Mouse (Mus musculus) testis, adult 2 months (tissue): ENCODE data around the gene Arid2. TPM values are rescaled to one million over a fixed set of nuclear protein-coding genes. Genes with fewer than 3 reads are reported as not detected.
"Not testable (repeated sequence)": the region's sequence is repeated elsewhere in the genome, so short reads cannot be mapped to it uniquely, and the experiment has no call there.

Experiments
- H3K27ac ChIP-seq: fragments of 200-500 bp; 2 replicates; pipeline ENCODE4 v1.5.1; 2012; ENCODE audit warnings: low read depth, low read length; ENCODE audit not compliant: control insufficient read depth, insufficient read depth
- H3K27me3 ChIP-seq: fragments of 200-500 bp; 2 replicates; pipeline ENCODE4 v1.6.1; 2012; ENCODE audit warnings: mild to moderate bottlenecking, low read length, moderate library complexity; ENCODE audit not compliant: control insufficient read depth, insufficient read depth
- H3K36me3 ChIP-seq: fragments of 200-500 bp; 2 replicates; pipeline ENCODE4 v1.6.1; 2012; ENCODE audit warnings: mild to moderate bottlenecking, low read length; ENCODE audit not compliant: control insufficient read depth, insufficient read depth
- H3K4me1 ChIP-seq: fragments of 200-500 bp; 2 replicates; pipeline ENCODE4 v1.6.1; 2012; ENCODE audit warnings: low read length; ENCODE audit not compliant: control insufficient read depth, insufficient read depth
- H3K4me3 ChIP-seq: fragments of 200-500 bp; 2 replicates; pipeline ENCODE4 v1.5.1; 2012; ENCODE audit warnings: low read depth, mild to moderate bottlenecking, low read length, moderate library complexity, mixed read lengths; ENCODE audit not compliant: control insufficient read depth
- CTCF ChIP-seq: fragments of 200-500 bp; IDR thresholded peaks from 2 replicates; pipeline ENCODE4 v1.5.1; 2012; ENCODE audit warnings: low read depth, mild to moderate bottlenecking, inconsistent platforms, low read length, moderate library complexity; ENCODE audit not compliant: control insufficient read depth, insufficient read depth, insufficient replicate concordance
- POLR2A ChIP-seq: fragments of 200-500 bp; IDR thresholded peaks from 2 replicates; pipeline ENCODE4 v1.6.1; 2012; ENCODE audit warnings: low read depth, mild to moderate bottlenecking, inconsistent platforms, low read length, moderate library complexity; ENCODE audit not compliant: control insufficient read depth
- polyA plus RNA-seq: library from polyadenylated mRNA; depleted of rRNA; stranded (reverse); fragments of >200 nt; gene quantifications from 2 replicates; pipeline ENCODE4 v1.2.3, GENCODE M21; 2012; rRNA removed

Arid2 gene
- polyA plus RNA-seq, 1 experiment: 83.6 TPM

DNA sequence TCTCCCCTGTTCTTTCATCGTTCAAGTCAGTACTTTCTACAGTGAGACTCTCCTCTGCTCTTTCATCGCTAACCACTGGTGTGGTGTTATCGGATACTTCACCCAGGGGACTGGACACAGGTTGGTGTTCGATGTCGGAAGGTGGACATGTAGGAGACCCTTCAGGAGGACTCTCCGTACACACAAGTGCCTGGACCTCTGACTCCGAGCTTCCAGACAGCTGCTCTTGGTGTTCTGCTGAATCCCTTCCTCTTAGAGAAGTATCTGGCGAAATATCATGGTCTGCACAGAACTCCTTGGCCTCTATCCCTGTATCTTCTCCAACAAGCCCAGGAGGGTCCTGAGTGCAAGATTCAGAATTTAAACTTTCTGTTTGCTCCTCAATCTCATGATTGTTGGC is 132.6 kb downstream of the Arid2 start:
- TF ChIP-seq POLR2A (no peak), CTCF (no peak)
- Histone ChIP-seq H3K27me3 (no peaks in the 10 kb centered on the region), H3K27ac (no peak overlapping the region), H3K4me3 (no peak overlapping the region), H3K4me1 (no peaks in the 10 kb centered on the region), H3K36me3 (no peaks in the 10 kb centered on the region)

DNA sequence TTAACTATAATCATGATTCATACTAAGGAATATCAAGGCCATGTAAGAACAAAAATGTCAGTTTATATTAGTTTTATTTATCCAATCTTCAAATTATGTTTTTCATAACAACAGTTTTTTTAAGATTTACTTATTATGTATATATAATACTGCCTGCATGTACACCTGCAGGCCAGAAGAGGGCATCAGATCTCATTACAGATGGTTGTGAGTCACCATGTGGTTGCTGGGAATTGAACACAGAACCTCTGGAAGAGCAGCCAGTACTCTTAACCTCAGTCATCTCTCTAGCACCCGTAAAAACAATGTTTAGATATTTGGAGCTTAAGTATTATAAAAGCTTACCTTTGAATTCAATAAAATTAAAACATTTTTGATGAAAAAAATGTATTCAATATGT is 146.9 kb downstream of the Arid2 start:
- no peak for TF ChIP-seq CTCF
- TF ChIP-seq POLR2A: no peak
- Histone ChIP-seq H3K36me3 (no peaks in the 10 kb centered on the region), H3K4me3 (no peak overlapping the region), H3K4me1 (no peaks in the 10 kb centered on the region), H3K27me3 (no peaks in the 10 kb centered on the region), H3K27ac (no peak overlapping the region)

DNA sequence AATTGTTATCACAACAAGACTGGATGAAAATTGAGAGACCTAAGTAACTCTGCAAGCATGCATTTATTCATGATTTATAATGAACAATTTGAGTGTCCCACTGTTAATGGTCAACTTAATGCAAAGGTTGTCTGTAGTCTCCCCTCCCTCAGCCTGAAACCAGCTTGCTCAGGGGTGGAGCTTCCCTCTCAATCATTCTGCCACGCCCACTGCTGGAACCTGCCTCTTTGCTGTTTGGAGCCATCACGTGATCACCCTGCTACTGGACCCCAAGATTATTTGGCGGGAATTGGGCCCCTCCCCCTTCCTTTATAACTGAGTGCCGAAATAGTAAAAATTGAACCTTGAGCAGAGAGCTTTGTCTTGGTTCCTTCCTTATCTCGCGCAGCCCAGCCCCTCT is 154.2 kb downstream of the Arid2 start:
- not testable (repeated sequence) for H3K27ac ChIP-seq, H3K4me1 ChIP-seq, H3K27me3 ChIP-seq, H3K36me3 ChIP-seq, H3K4me3 ChIP-seq

DNA sequence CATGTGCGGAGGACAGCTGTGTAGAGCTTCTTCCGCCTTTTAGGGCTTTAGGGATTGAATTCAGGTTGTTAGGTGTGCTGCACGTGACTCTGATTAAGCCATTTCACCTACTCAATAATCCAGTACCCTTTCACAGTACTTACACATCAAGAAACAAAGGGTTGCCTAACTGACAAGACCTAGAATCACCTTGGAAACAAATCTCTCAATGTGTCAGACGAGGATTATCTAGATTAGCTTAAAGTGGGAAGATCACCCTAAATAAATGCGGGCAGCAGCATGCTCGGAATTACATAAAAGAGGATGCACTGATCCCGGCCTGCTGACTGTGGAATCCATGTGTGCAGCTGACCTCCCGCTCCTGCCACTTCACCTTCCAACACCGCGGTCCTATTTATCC is 159.5 kb downstream of the Arid2 start:
- Histone ChIP-seq H3K36me3 (no peaks in the 10 kb centered on the region), H3K27me3 (no peaks in the 10 kb centered on the region), H3K4me3 (no peak overlapping the region), H3K4me1 (no peaks in the 10 kb centered on the region), H3K27ac (no peak overlapping the region)
- no peak for TF ChIP-seq CTCF
- no peak for TF ChIP-seq POLR2A

DNA sequence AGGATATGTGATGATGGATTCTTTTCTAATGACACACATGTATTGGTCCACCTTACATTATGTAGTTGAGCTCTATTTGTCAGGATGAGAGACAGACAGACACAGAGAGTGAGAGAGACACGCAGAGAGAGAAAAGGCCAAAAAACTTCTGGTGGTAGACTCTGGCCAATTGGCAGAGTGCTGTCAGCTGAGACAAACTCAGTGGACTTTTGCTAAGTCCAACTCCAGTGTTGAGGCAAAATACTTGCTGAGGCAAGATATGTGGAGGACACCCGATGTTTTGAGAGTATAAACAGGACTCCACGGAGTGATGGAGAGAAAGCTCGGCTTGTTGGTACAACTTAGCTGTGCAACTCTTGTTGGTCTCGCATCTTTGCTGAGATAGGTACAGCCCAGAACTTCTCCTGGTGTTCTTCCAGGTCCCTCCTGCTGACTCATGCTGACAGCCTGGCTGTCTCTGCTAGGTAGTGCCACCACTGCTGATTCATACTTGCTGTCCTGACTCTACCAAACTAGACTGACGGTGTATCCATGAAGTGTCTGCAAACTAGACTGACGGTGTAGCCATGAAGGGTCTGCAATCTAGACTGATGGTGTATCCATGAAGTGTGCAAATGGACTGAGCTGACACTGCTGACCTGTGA is 161.5 kb downstream of the Arid2 start:
- Histone ChIP-seq H3K27me3 (no peaks in the 10 kb centered on the region), H3K4me1 (no peaks in the 10 kb centered on the region), H3K36me3 (no peaks in the 10 kb centered on the region), H3K4me3 (no peak overlapping the region), H3K27ac (no peak overlapping the region)
- TF ChIP-seq CTCF (no peak), POLR2A (no peak)

DNA sequence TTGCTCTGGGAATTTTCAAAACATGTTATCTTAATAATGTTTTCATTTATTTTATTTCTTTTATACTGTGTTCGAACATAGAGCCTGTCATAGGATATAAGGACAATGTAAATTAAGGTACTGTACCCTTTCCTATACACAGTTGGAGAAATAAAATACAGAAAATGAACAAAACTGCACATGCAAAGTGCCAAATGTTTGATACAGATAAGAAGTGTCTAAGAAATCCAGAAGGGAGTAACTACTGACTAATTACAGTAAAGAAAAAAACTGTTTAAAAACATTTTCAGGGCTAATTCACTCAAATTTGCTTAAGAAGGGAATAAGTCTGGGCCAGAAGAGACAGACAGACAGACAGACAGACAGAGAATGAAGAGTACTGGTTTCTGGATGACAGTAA is 166.0 kb downstream of the Arid2 start:
- Histone ChIP-seq H3K27ac (no peak overlapping the region), H3K4me3 (no peak overlapping the region), H3K27me3 (no peaks in the 10 kb centered on the region), H3K36me3 (no peaks in the 10 kb centered on the region), H3K4me1 (no peaks in the 10 kb centered on the region)
- TF ChIP-seq CTCF: no peak
- TF ChIP-seq POLR2A: no peak

Other genes starting within 250 kb of the Arid2 start
- 5.3 and 5.9 TPM in 2 replicates for gene Scaf11, start 173.3 kb downstream of the Arid2 start, polyA plus RNA-seq